Mouse (Mus musculus): Measurements from ENCODE around the gene Cdk5rap1.

DNA sequence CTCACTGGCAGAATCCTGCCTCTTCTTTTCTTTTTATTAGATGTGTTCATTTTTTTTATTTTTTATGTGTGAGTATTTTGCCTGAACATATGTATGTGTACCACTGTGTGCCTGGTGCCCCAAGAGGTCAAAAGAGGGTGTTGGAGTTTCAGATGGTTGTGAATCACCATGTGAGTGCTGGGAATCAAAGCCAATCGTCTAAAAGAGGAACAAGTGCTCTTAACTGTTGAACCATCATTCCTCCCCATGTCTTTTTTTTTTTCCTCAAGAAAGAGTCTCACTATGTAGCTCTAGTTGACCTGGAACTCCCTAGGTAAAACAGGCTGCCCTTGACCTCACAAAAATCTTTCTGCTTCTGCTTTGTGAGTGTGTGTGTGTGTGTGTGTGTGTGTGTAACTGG lies 29.2 kb upstream of the Cdk5rap1 start:
- no peak for TF ChIP-seq EP300 (IDR thresholded peaks at IDR 0.05; ENCODE audit: insufficient read depth, low read depth, low read length)
- no peak for TF ChIP-seq CTCF (IDR thresholded peaks at IDR 0.05; ENCODE audit: low read depth, low read length)
- no peak for TF ChIP-seq POLR2A (IDR thresholded peaks at IDR 0.05; ENCODE audit: insufficient read depth, low read length)

Measured in ES-Bruce4 (cell line).